Mouse (Mus musculus) hindbrain, postnatal 0 days (tissue): ENCODE results near the gene Pcid2. TPM values are rescaled to one million over a fixed set of nuclear protein-coding genes. Genes with fewer than 3 reads are reported as not detected.

Source experiments
- ATAC-seq: fragments of 200-750 bp; cut with Nextera tagmentation; 2 replicates; pipeline ENCODE4 v1.8.0; 2017; ENCODE audit warnings: mild to moderate bottlenecking, moderate TSS enrichment, moderate library complexity
- DNase-seq: peaks from one replicate; pipeline ENCODE4 v3.0.0-alpha.2; 2015; ENCODE audit warnings: low spot score
- H3K27ac ChIP-seq: fragments of 300-500 bp; sonication (generic); 2 replicates; pipeline ENCODE4 v1.5.1; 2014; ENCODE audit warnings: mild to moderate bottlenecking
- H3K27me3 ChIP-seq: fragments of 300-500 bp; sonication (generic); 2 replicates; pipeline ENCODE4 v1.6.1; 2014; ENCODE audit warnings: low read length, mixed read lengths; ENCODE audit not compliant: insufficient read depth
- H3K36me3 ChIP-seq: fragments of 300-500 bp; sonication (generic); 2 replicates; pipeline ENCODE4 v1.6.1; 2014; ENCODE audit warnings: low read length, mixed read lengths; ENCODE audit not compliant: insufficient read depth
- H3K4me1 ChIP-seq: fragments of 300-500 bp; sonication (generic); 2 replicates; pipeline ENCODE4 v1.6.1; 2014; ENCODE audit warnings: antibody characterized with exemption, low read length, mixed read lengths; ENCODE audit not compliant: insufficient read depth
- H3K4me2 ChIP-seq: fragments of 300-500 bp; sonication (generic); 2 replicates; pipeline ENCODE4 v1.6.1; 2014; ENCODE audit warnings: low read depth, mild to moderate bottlenecking, low read length, moderate library complexity, mixed read lengths
- H3K4me3 ChIP-seq: fragments of 300-500 bp; sonication (generic); 2 replicates; pipeline ENCODE4 v1.5.1; 2014; ENCODE audit warnings: low read length
- H3K9ac ChIP-seq: fragments of 300-500 bp; sonication (generic); replicated peaks from 2 replicates; pipeline ENCODE4 v1.6.1; 2014; ENCODE audit warnings: mild to moderate bottlenecking, low read length, moderate library complexity, mixed read lengths
- H3K9me3 ChIP-seq: fragments of 300-500 bp; sonication (generic); 2 replicates; pipeline ENCODE4 v1.6.1; 2016; ENCODE audit warnings: low read length, mixed read lengths
- CTCF ChIP-seq: IDR thresholded peaks from 2 replicates; pipeline ENCODE4 v1.5.1; 2016; ENCODE audit warnings: antibody characterized with exemption, control low read depth, low read depth
- WGBS: fragments of 180-500 bp; shearing (Covaris S2); extraction: QIAGEN DNeasy Blood & Tissue Kit; methylation state at CpG from one replicate; pipeline ENCODE4 v1.1.7; 2014; 5-methylcytosine and 5-hydroxymethylcytosine counted together
- microRNA-seq, 2 experiments: library from miRNA; unstranded; fragments of <30 nt; microRNA quantifications; one replicate each; pipeline ENCODE4; 2016
- polyA plus RNA-seq: library from polyadenylated mRNA; unstranded; fragments of >200 nt; fragmentation: Nextera tagmentation; extraction: Ambion mirVana; gene quantifications from 2 replicates; pipeline ENCODE4 v1.2.1, GENCODE M21; 2015
- total RNA-seq: library from RNA; depleted of rRNA; stranded (reverse); fragments of >200 nt; gene quantifications from 2 replicates; pipeline ENCODE4 v1.2.3, GENCODE M21; 2014; rRNA removed

The Pcid2 gene
- total and polyA plus RNA-seq, 2 experiments from 2014 or later, result 29.1 to 31.5 TPM

DNA sequence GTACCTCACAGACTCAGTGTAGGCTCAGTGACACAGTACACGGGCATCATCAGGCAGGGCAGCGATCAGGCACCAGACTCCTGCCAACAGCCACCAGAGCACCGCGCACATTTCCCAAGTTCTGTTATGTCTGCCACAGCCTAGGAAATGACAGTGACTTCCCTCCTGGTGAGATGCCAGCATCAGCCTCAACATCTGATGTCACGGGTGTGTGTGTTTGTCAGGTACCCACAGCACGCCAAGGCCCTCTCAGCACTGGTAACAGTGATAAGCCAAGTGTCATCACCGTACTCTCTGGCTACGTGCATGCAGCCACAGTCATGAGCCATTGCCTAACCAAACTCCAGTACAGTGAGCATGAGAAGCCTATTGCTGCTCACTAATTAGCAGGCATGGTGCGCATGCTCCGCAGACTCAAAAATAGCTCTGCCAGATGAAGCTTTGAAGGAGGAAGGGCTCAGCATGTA, 68.9 kb downstream of the Pcid2 start:
- DNase-seq (peak; percentile 43), ATAC-seq (peak; percentile 48; the same call in 1 of the 2 replicates)
- Histone ChIP-seq H3K4me2 (no peak overlapping the region), H3K36me3 (no peaks in the 10 kb centered on the region), H3K9me3 (no peaks in the 10 kb centered on the region), H3K4me1 (no peaks in the 10 kb centered on the region), H3K4me3 (no peak overlapping the region), H3K27ac (no peak overlapping the region), H3K9ac (no peak overlapping the region), H3K27me3 (no peaks in the 10 kb centered on the region)
- WGBS, result 85% methylated on average over 10 of the region's 10 CpGs
- TF ChIP-seq CTCF, result no peak

DNA sequence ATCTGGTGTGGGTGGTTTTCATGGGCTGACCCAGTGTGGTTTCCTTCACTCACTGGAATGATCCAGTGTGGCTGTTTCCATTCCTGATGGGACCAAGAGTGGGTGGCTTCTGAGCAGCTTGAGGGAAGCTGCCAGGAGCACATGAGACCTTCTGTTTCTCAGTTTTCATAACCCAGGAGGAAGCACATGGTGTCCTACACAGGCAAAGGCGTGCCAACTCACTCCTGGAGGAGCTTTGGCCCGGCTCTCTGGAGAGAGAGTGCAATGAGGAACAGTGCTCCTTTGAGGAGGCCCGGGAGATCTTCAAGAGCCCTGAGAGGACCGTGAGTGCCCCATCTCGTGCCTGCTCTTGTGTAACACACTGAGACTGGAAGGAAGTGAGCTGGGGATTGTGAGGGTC, 76.8 kb downstream of the Pcid2 start:
- ATAC-seq (no peak), DNase-seq (no peak)
- Histone ChIP-seq H3K4me1 (no peaks in the 10 kb centered on the region), H3K9me3 (no peaks in the 10 kb centered on the region), H3K27ac (no peak overlapping the region), H3K4me3 (no peak overlapping the region), H3K27me3 (no peaks in the 10 kb centered on the region), H3K36me3 (no peaks in the 10 kb centered on the region), H3K4me2 (no peak overlapping the region), H3K9ac (no peak overlapping the region)
- WGBS, result 74% methylated on average over 5 of the region's 5 CpGs
- no peak for TF ChIP-seq CTCF

DNA sequence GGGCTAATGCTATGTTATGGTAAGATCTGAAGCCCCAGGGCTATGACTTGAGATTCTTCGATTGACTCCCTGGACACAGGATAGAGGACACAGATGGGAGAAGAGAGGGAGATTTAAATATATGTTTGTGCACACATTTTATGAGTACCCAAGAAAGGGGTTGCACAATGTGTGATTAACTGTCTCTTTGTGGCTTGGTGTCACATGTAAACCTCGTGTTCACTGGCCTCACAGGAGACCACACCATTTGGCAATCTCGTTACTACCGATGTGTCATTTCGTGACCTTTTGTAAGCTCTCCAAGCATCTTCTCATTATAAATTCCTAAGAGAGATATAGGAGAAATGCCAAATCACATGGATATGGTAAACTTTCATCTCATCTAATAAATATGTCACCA, 77.6 kb downstream of the Pcid2 start:
- Histone ChIP-seq H3K4me2 (no peak overlapping the region), H3K27ac (no peak overlapping the region), H3K36me3 (no peaks in the 10 kb centered on the region), H3K4me3 (no peak overlapping the region), H3K9me3 (no peaks in the 10 kb centered on the region), H3K4me1 (no peaks in the 10 kb centered on the region), H3K27me3 (no peaks in the 10 kb centered on the region), H3K9ac (no peak overlapping the region)
- no peak for ATAC-seq
- TF ChIP-seq CTCF, result no peak
- no peak for DNase-seq
- 87% methylated on average over 5 of the region's 5 CpGs for WGBS

Small RNA genes within 50 kb of the gene (microRNA-seq; reads per million reads assigned to microRNA genes)
- 0 reads per million in 2 experiments for gene Mir7065

Other genes starting within 250 kb of the Pcid2 start
- 298 and 316 TPM in 2 replicates for gene Mcf2l, start 231.7 kb downstream of the Pcid2 start, total RNA-seq
- 94.1 and 94.2 TPM in 2 replicates for gene Mcf2l, start 231.7 kb downstream of the Pcid2 start, polyA plus RNA-seq
- 0.10 TPM in 1 of 2 replicates, not detected in the other for gene F7, start 79.4 kb downstream of the Pcid2 start, total RNA-seq
- gene F7, start 79.4 kb downstream of the Pcid2 start, polyA plus RNA-seq, result not detected in 2 replicates
- gene F10, start 68.2 kb downstream of the Pcid2 start, total RNA-seq, result 0.05 TPM in 1 of 2 replicates, not detected in the other
- 0.14 and 0.34 TPM in 2 replicates for gene F10, start 68.2 kb downstream of the Pcid2 start, polyA plus RNA-seq
- not detected in 2 replicates for gene Proz, start 44.5 kb downstream of the Pcid2 start, total RNA-seq
- gene Proz, start 44.5 kb downstream of the Pcid2 start, polyA plus RNA-seq, result 0.40 and 0.58 TPM in 2 replicates
- 118 and 127 TPM in 2 replicates for gene Cul4a, start 162 bp upstream of the Pcid2 start, total RNA-seq
- 57.9 and 60.6 TPM in 2 replicates for gene Cul4a, start 162 bp upstream of the Pcid2 start, polyA plus RNA-seq
- gene Lamp1, start 53.7 kb upstream of the Pcid2 start, total RNA-seq, result 317 and 341 TPM in 2 replicates
- 400 and 402 TPM in 2 replicates for gene Lamp1, start 53.7 kb upstream of the Pcid2 start, polyA plus RNA-seq
- gene Grtp1, start 95.2 kb upstream of the Pcid2 start, total RNA-seq, result 12.8 and 14.8 TPM in 2 replicates
- 17.1 and 18.1 TPM in 2 replicates for gene Grtp1, start 95.2 kb upstream of the Pcid2 start, polyA plus RNA-seq
- gene Adprhl1, start 148.7 kb upstream of the Pcid2 start, total RNA-seq, result 2.3 TPM in 1 of 2 replicates, not detected in the other
- gene Adprhl1, start 148.7 kb upstream of the Pcid2 start, polyA plus RNA-seq, result 0.14 and 0.50 TPM in 2 replicates
- gene Dcun1d2, start 182.7 kb upstream of the Pcid2 start, total RNA-seq, result 27.3 and 33.8 TPM in 2 replicates
- gene Dcun1d2, start 182.7 kb upstream of the Pcid2 start, polyA plus RNA-seq, result 24.9 and 25.1 TPM in 2 replicates
- gene Tmco3, start 182.7 kb upstream of the Pcid2 start, total RNA-seq, result 30.9 and 31.3 TPM in 2 replicates
- 31.8 and 33.5 TPM in 2 replicates for gene Tmco3, start 182.7 kb upstream of the Pcid2 start, polyA plus RNA-seq
- gene Tfdp1, start 233.3 kb upstream of the Pcid2 start, total RNA-seq, result 66.3 and 74.1 TPM in 2 replicates
- 85.1 and 86.2 TPM in 2 replicates for gene Tfdp1, start 233.3 kb upstream of the Pcid2 start, polyA plus RNA-seq